Mouse (Mus musculus) C2C12 (cell line): ENCODE data around the gene Jazf1. TPM values are rescaled to one million over a fixed set of nuclear protein-coding genes. Genes with fewer than 3 reads are reported as not detected.

Experiments
- H3K27me3 ChIP-seq: one replicate; pipeline ENCODE4 v1.6.1; 2011; ENCODE audit not compliant: control insufficient read depth, insufficient read depth, insufficient read length
- H3K36me3 ChIP-seq: one replicate; pipeline ENCODE4 v1.6.1; 2011; ENCODE audit not compliant: control insufficient read depth, insufficient read depth
- H3K4me3 ChIP-seq: one replicate; pipeline ENCODE4 v1.5.1; 2011; ENCODE audit warnings: mild to moderate bottlenecking, control low read depth; ENCODE audit not compliant: poor library complexity, insufficient read depth, severe bottlenecking
- H3K79me2 ChIP-seq: one replicate; pipeline ENCODE4 v1.6.1; 2011; ENCODE audit not compliant: control insufficient read depth, insufficient read depth
- H3K79me3 ChIP-seq: one replicate; pipeline ENCODE4 v1.6.1; 2011; ENCODE audit warnings: low read depth, control low read depth
- H3ac ChIP-seq: one replicate; pipeline ENCODE3; 2011; ENCODE audit warnings: low read depth; ENCODE audit not compliant: control insufficient read depth, insufficient read length
- CEBPB ChIP-seq: IDR thresholded peaks from one replicate; pipeline ENCODE4 v1.6.1; 2011; ENCODE audit warnings: low read depth, mild to moderate bottlenecking, control low read depth, moderate library complexity
- CTCF ChIP-seq: IDR thresholded peaks from one replicate; pipeline ENCODE4 v1.5.1; 2011; ENCODE audit not compliant: control insufficient read depth, insufficient read depth, insufficient read length
- FOSL1 ChIP-seq: IDR thresholded peaks from one replicate; pipeline ENCODE4 v1.8.0; 2011; ENCODE audit warnings: mild to moderate bottlenecking, low read length; ENCODE audit not compliant: poor library complexity, insufficient read depth, severe bottlenecking
- MAX ChIP-seq: IDR thresholded peaks from one replicate; pipeline ENCODE4 v1.6.1; 2011; ENCODE audit warnings: mild to moderate bottlenecking, control low read depth
- MYOD1 ChIP-seq: IDR thresholded peaks from one replicate; pipeline ENCODE4 v1.6.1; 2011; ENCODE audit warnings: low read depth; ENCODE audit not compliant: control insufficient read depth, insufficient read length
- MYOG ChIP-seq: IDR thresholded peaks from one replicate; pipeline ENCODE4 v1.6.1; 2011; ENCODE audit not compliant: control insufficient read depth, insufficient read length; ENCODE audit errors: extremely low read depth
- USF1 ChIP-seq: IDR thresholded peaks from one replicate; pipeline ENCODE4 v1.6.1; 2011; ENCODE audit warnings: low read depth, mild to moderate bottlenecking, control low read depth, moderate library complexity
- polyA plus RNA-seq: library from polyadenylated mRNA; unstranded; fragments of >200 nt; fragmentation: generic; extraction: Trizol; gene quantifications from one replicate; pipeline ENCODE4 v1.2.1, GENCODE M21; 2012; ENCODE audit warnings: missing spikeins

The Jazf1 gene
- polyA plus RNA-seq, 1 experiment, result not detected

GRCm38 (mm10) chr6:52965340-52965739 lies 103.1 kb downstream of the Jazf1 start:
- Histone ChIP-seq H3K27me3 (peaks cover under 1% of the 10 kb centered on the region), H3K36me3 (no peaks in the 10 kb centered on the region), H3K4me3 (no peak overlapping the region), H3ac (no peak overlapping the region), H3K79me2 (no peaks in the 10 kb centered on the region), H3K79me3 (no peaks in the 10 kb centered on the region)
- TF ChIP-seq MYOD1 (no peak), FOSL1 (no peak), CTCF (no peak), USF1 (no peak), MYOG (no peak), CEBPB (no peak), MAX (no peak)

- Histone ChIP-seq H3K36me3 (no peaks in the 10 kb centered on the region), H3K4me3 (no peak overlapping the region), H3K79me3 (no peaks in the 10 kb centered on the region), H3K27me3 (peaks cover 4% of the 10 kb centered on the region), H3K79me2 (no peaks in the 10 kb centered on the region), H3ac (no peak overlapping the region)
- no peak for TF ChIP-seq MAX
- no peak for TF ChIP-seq CEBPB
- TF ChIP-seq FOSL1, result no peak
- TF ChIP-seq MYOG, result no peak
- no peak for TF ChIP-seq USF1
These were observed 104.4 kb downstream of the Jazf1 start for GRCm38 (mm10) chr6:52963840-52964690.

GRCm38 (mm10) chr6:52963430-52963732 lies 105.0 kb downstream of the Jazf1 start:
- Histone ChIP-seq H3K27me3 (peaks cover 4% of the 10 kb centered on the region), H3K79me2 (no peaks in the 10 kb centered on the region), H3K79me3 (no peaks in the 10 kb centered on the region), H3K36me3 (no peaks in the 10 kb centered on the region), H3ac (no peak overlapping the region), H3K4me3 (no peak overlapping the region)
- TF ChIP-seq MYOD1, result no peak
- TF ChIP-seq CTCF, result no peak
- no peak for TF ChIP-seq MYOG
- TF ChIP-seq MAX, result no peak
- TF ChIP-seq USF1, result no peak
- no peak for TF ChIP-seq CEBPB
- TF ChIP-seq FOSL1, result no peak

- H3K79me2 ChIP-seq, result no peaks in the 10 kb centered on the region
- TF ChIP-seq MYOD1 (no peak), CTCF (no peak), MYOG (no peak), FOSL1 (no peak)
These were observed 105.6 kb downstream of the Jazf1 start for GRCm38 (mm10) chr6:52962600-52963429.

GRCm38 (mm10) chr6:52961660-52962490 lies 106.6 kb downstream of the Jazf1 start:
- Histone ChIP-seq H3K79me3 (no peaks in the 10 kb centered on the region), H3K27me3 (peaks cover 4% of the 10 kb centered on the region), H3K36me3 (no peaks in the 10 kb centered on the region), H3ac (no peak overlapping the region), H3K79me2 (no peaks in the 10 kb centered on the region), H3K4me3 (no peak overlapping the region)
- TF ChIP-seq CTCF, result no peak

More at GRCm38 (mm10) chr6:52962600-52963429, 105.6 kb downstream of the Jazf1 start:
- Histone ChIP-seq H3K36me3 (no peaks in the 10 kb centered on the region), H3ac (no peak overlapping the region), H3K4me3 (no peak overlapping the region), H3K79me3 (no peaks in the 10 kb centered on the region), H3K27me3 (peaks cover 4% of the 10 kb centered on the region)
